Mouse (Mus musculus) left cerebral cortex, postnatal 4 days (tissue): Measurements from ENCODE around the gene Itgb4. TPM values are rescaled to one million over a fixed set of nuclear protein-coding genes. Genes with fewer than 3 reads are reported as not detected.

Source experiments
- DNase-seq: peaks from one replicate; pipeline ENCODE4 v3.0.0-alpha.2; 2022
- intact Hi-C: fragments of 180-260 bp; cut with DNase I; formaldehyde crosslinking; loops from one replicate; pipeline ENCODE4 v1.15.1; 2025
- total RNA-seq, 2 experiments: library from RNA; stranded (reverse); gene quantifications; 2 replicates each; pipeline ENCODE4 v1.2.3; 2021

The Itgb4 gene
- total RNA-seq, 2 experiments from 2014 or later = 3.7 to 4.4 TPM

- intact Hi-C loops = no loop called here
- DNase-seq = no peak
These were observed 50.7 kb downstream of the Itgb4 start for GRCm38 (mm10) chr11:116025056-116025845.

GRCm38 (mm10) chr11:116027756-116028155, 53.2 kb downstream of the Itgb4 start, which contains the start of gene H3f3b:
TSS of gene H3f3b (minus strand) at chr11:116027962.
- DNase-seq = no peak
- intact Hi-C loops = no loop called here

GRCm38 (mm10) chr11:116028177-116028865, 53.8 kb downstream of the Itgb4 start:
- intact Hi-C loops = no loop called here

GRCm38 (mm10) chr11:116029086-116029865, 54.8 kb downstream of the Itgb4 start:
- intact Hi-C loops = no loop called here
- DNase-seq = no peak

More at GRCm38 (mm10) chr11:116028177-116028865, 53.8 kb downstream of the Itgb4 start:
- DNase-seq = no peak

- DNase-seq = peak; percentile 99
- intact Hi-C loops = loop anchor here (10.0 kb wide), 1 partner anchor 95 kb away; the partner anchor contains the start of gene Trim47
These were observed 55.8 kb downstream of the Itgb4 start, which contains the start of gene Unk for GRCm38 (mm10) chr11:116030088-116030897. TSS of gene Unk (plus strand) at chr11:116030322.

- DNase-seq = no peak
- intact Hi-C loops = loop anchor here (10.0 kb wide), 1 partner anchor 94 kb away; the partner anchor contains the start of gene Trim47
These were observed 56.7 kb downstream of the Itgb4 start for GRCm38 (mm10) chr11:116030898-116031845.

GRCm38 (mm10) chr11:116034584-116034983, 60.1 kb downstream of the Itgb4 start:
- DNase-seq = no peak
- intact Hi-C loops = loop anchor here (10.0 kb wide), 1 partner anchor 90 kb away; the partner anchor contains the start of gene Trim47

GRCm38 (mm10) chr11:116036671-116037070, 62.2 kb downstream of the Itgb4 start:
- intact Hi-C loops = loop anchor here (10.0 kb wide), 1 partner anchor 88 kb away; the partner anchor contains the start of gene Trim47
- no peak for DNase-seq

- intact Hi-C loops = loop anchor here (10.0 kb wide), 1 partner anchor 87 kb away; the partner anchor contains the start of gene Trim47
These were observed 63.3 kb downstream of the Itgb4 start for GRCm38 (mm10) chr11:116037826-116038225.

GRCm38 (mm10) chr11:116040593-116040992, 66.1 kb downstream of the Itgb4 start:
- DNase-seq = no peak
- intact Hi-C loops = no loop called here

More at GRCm38 (mm10) chr11:116037826-116038225, 63.3 kb downstream of the Itgb4 start:
- DNase-seq = no peak

- no peak for DNase-seq
- intact Hi-C loops = no loop called here
These were observed 67.3 kb downstream of the Itgb4 start for GRCm38 (mm10) chr11:116041833-116042232.

- no peak for DNase-seq
- intact Hi-C loops = no loop called here
These were observed 68.0 kb downstream of the Itgb4 start for GRCm38 (mm10) chr11:116042372-116043138.

GRCm38 (mm10) chr11:116043286-116043685, 68.8 kb downstream of the Itgb4 start:
- DNase-seq = no peak

GRCm38 (mm10) chr11:116045173-116045572, 70.7 kb downstream of the Itgb4 start:
- intact Hi-C loops = no loop called here

More at GRCm38 (mm10) chr11:116043286-116043685, 68.8 kb downstream of the Itgb4 start:
- intact Hi-C loops = no loop called here

GRCm38 (mm10) chr11:116049610-116050009, 75.1 kb downstream of the Itgb4 start:
- DNase-seq = no peak
- intact Hi-C loops = no loop called here

More at GRCm38 (mm10) chr11:116045173-116045572, 70.7 kb downstream of the Itgb4 start:
- DNase-seq = no peak

GRCm38 (mm10) chr11:116050196-116050595, 75.7 kb downstream of the Itgb4 start:
- intact Hi-C loops = no loop called here
- DNase-seq = no peak

- intact Hi-C loops = no loop called here
- DNase-seq = no peak
These were observed 79.2 kb downstream of the Itgb4 start for GRCm38 (mm10) chr11:116053510-116054229.
